Mouse (Mus musculus): ENCODE measurements around the gene Map6d1. TPM values are rescaled to one million over a fixed set of nuclear protein-coding genes. Genes with fewer than 3 reads are reported as not detected.

Gene Map6d1
- polyA plus RNA-seq, 1 experiment from 2014 or later, result 0.38 TPM

DNA sequence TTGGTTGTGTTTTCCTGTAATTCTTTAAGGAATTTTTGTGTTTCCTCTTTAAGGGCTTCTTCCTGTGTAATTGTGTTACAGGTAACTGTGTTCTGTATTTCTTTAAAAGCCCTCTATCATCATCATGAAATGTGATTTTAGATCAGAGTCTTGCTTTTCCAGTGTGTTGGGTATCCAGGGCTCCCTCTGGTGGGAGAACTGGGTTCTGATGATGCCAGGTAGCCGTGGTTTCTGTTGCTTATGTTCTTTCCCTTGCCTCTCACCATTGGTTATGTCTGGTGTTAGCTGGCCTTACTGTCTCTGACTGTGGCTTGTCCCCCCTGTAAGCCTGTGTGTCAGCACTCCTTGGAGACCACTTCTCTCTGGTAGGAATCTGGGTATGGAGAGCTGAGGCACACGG lies 55.8 kb downstream of the Map6d1 start:
- H3K36me3 ChIP-seq, result peaks cover 62% of the 10 kb centered on the region
- no peaks in the 10 kb centered on the region for H3K9me3 ChIP-seq (replicated peaks)
- no peak overlapping the region for H3K4me3 ChIP-seq
- no peak overlapping the region for H3K9ac ChIP-seq
- H3K4me1 ChIP-seq (replicated peaks), result no peaks in the 10 kb centered on the region
- no peak for ATAC-seq (replicated peaks; ENCODE audit: insufficient number of reproducible peaks, insufficient read depth, low FRiP score, low read depth)
- H3K27ac ChIP-seq, result no peak overlapping the region
- H3K27me3 ChIP-seq, result no peaks in the 10 kb centered on the region
- WGBS, result 55% methylated on average over 2 of the region's 2 CpGs
- no peak overlapping the region for H3K4me2 ChIP-seq

Other genes with a start within 250 kb of the Map6d1 start
- gene Klhl24, start 143.8 kb downstream of the Map6d1 start, polyA plus RNA-seq (2015; fragmentation: Nextera tagmentation; extraction: Ambion mirVana), result 39.4 and 45.6 TPM in 2 replicates
- 13.9 and 21.0 TPM in 2 replicates for gene Yeats2, start 100.3 kb downstream of the Map6d1 start, polyA plus RNA-seq (2015; fragmentation: Nextera tagmentation; extraction: Ambion mirVana)
- 63.5 and 64.1 TPM in 2 replicates for gene Parl, start 61.0 kb upstream of the Map6d1 start, polyA plus RNA-seq (2015; fragmentation: Nextera tagmentation; extraction: Ambion mirVana)
- gene Cyp2ab1, start 84.0 kb upstream of the Map6d1 start, polyA plus RNA-seq (2015; fragmentation: Nextera tagmentation; extraction: Ambion mirVana), result not detected in 2 replicates
- 55.5 and 60.5 TPM in 2 replicates for gene Abcc5, start 185.0 kb upstream of the Map6d1 start, polyA plus RNA-seq (2015; fragmentation: Nextera tagmentation; extraction: Ambion mirVana)